Mouse (Mus musculus) kidney, embryonic 14.5 days (tissue): ENCODE measurements around the gene Tmem114. TPM values are rescaled to one million over a fixed set of nuclear protein-coding genes. Genes with fewer than 3 reads are reported as not detected.

Source experiments
- ATAC-seq: fragments of 200-750 bp; cut with Nextera tagmentation; 2 replicates; pipeline ENCODE4 v1.8.0; 2017; ENCODE audit warnings: moderate number of reproducible peaks, mild to moderate bottlenecking, moderate TSS enrichment, moderate library complexity; ENCODE audit not compliant: low FRiP score, low TSS enrichment
- H3K27ac ChIP-seq: fragments of 300-500 bp; sonication (generic); 2 replicates; pipeline ENCODE4 v1.5.1; 2014; ENCODE audit warnings: low read depth, mild to moderate bottlenecking, low read length, moderate library complexity, mixed read lengths
- H3K27me3 ChIP-seq: fragments of 300-500 bp; sonication (generic); 2 replicates; pipeline ENCODE4 v1.6.1; 2014; ENCODE audit warnings: mild to moderate bottlenecking, low read length; ENCODE audit not compliant: control insufficient read depth, insufficient read depth
- H3K36me3 ChIP-seq: fragments of 300-500 bp; sonication (generic); 2 replicates; pipeline ENCODE4 v1.6.1; 2014; ENCODE audit warnings: low read length, mixed read lengths; ENCODE audit not compliant: control insufficient read depth, insufficient read depth
- H3K4me1 ChIP-seq: fragments of 300-500 bp; sonication (generic); 2 replicates; pipeline ENCODE4 v1.6.1; 2014; ENCODE audit warnings: low read length, mixed read lengths; ENCODE audit not compliant: control insufficient read depth, insufficient read depth
- H3K4me2 ChIP-seq: fragments of 300-500 bp; sonication (generic); replicated peaks from 2 replicates; pipeline ENCODE4 v1.6.1; 2014; ENCODE audit warnings: low read depth, mild to moderate bottlenecking, low read length
- H3K4me3 ChIP-seq: fragments of 300-500 bp; sonication (generic); 2 replicates; pipeline ENCODE4 v1.5.1; 2014; ENCODE audit warnings: mild to moderate bottlenecking, low read length
- H3K9ac ChIP-seq: fragments of 300-500 bp; sonication (generic); 2 replicates; pipeline ENCODE4 v1.6.1; 2014; ENCODE audit warnings: low read depth, mild to moderate bottlenecking, low read length, moderate library complexity
- H3K9me3 ChIP-seq: fragments of 300-500 bp; sonication (generic); 2 replicates; pipeline ENCODE4 v1.6.1; 2016; ENCODE audit warnings: low read length; ENCODE audit not compliant: control insufficient read depth
- WGBS: fragments of 180-500 bp; shearing (Covaris S2); extraction: QIAGEN DNeasy Blood & Tissue Kit; methylation state at CpG from one replicate; pipeline ENCODE4 v1.1.7; 2014; 5-methylcytosine and 5-hydroxymethylcytosine counted together
- polyA plus RNA-seq: library from polyadenylated mRNA; unstranded; fragments of >200 nt; fragmentation: Nextera tagmentation; extraction: Ambion mirVana; gene quantifications from 2 replicates; pipeline ENCODE4 v1.2.1, GENCODE M21; 2014

The Tmem114 gene
- polyA plus RNA-seq, 1 experiment from 2014 or later: not detected

- no peaks in the 10 kb centered on the region for H3K4me1 ChIP-seq
- H3K4me2 ChIP-seq: no peak overlapping the region
- WGBS: 46% methylated on average over 20 of the region's 20 CpGs
These were observed 7.8 kb downstream of the Tmem114 start for GRCm38 (mm10) chr16:8417011-8417720.

GRCm38 (mm10) chr16:8415996-8416395 lies 8.9 kb downstream of the Tmem114 start:
- ATAC-seq: no peak
- 94% methylated on average over 8 of the region's 8 CpGs for WGBS

More at GRCm38 (mm10) chr16:8417011-8417720, 7.8 kb downstream of the Tmem114 start:
- no peak overlapping the region for H3K4me3 ChIP-seq
- H3K9ac ChIP-seq: no peak overlapping the region
- peaks cover 5% of the 10 kb centered on the region; the same call in 1 of the 2 replicates for H3K27me3 ChIP-seq
- H3K27ac ChIP-seq: no peak overlapping the region
- H3K36me3 ChIP-seq: no peaks in the 10 kb centered on the region
- no peaks in the 10 kb centered on the region for H3K9me3 ChIP-seq
- ATAC-seq: 0 out of 2 replicates have a peak, but pooled peaks have one; percentile 33

GRCm38 (mm10) chr16:8413441-8413840 lies 11.5 kb downstream of the Tmem114 start:
- no peak for ATAC-seq
- H3K9ac ChIP-seq: no peak overlapping the region
- no peaks in the 10 kb centered on the region for H3K9me3 ChIP-seq
- H3K4me3 ChIP-seq: no peak overlapping the region
- H3K36me3 ChIP-seq: no peaks in the 10 kb centered on the region
- WGBS: 82% methylated on average over 8 of the region's 8 CpGs
- H3K4me2 ChIP-seq: no peak overlapping the region
- no peaks in the 10 kb centered on the region for H3K27me3 ChIP-seq
- H3K4me1 ChIP-seq: no peaks in the 10 kb centered on the region
- no peak overlapping the region for H3K27ac ChIP-seq

More at GRCm38 (mm10) chr16:8415996-8416395, 8.9 kb downstream of the Tmem114 start:
- Histone ChIP-seq H3K9me3 (no peaks in the 10 kb centered on the region), H3K4me2 (no peak overlapping the region), H3K4me1 (no peaks in the 10 kb centered on the region), H3K27me3 (no peaks in the 10 kb centered on the region), H3K4me3 (no peak overlapping the region), H3K36me3 (no peaks in the 10 kb centered on the region), H3K27ac (no peak overlapping the region), H3K9ac (no peak overlapping the region)

- no peak overlapping the region for H3K9ac ChIP-seq
- no peak overlapping the region for H3K27ac ChIP-seq
- H3K4me3 ChIP-seq: no peak overlapping the region
- no peaks in the 10 kb centered on the region for H3K9me3 ChIP-seq
- no peak overlapping the region for H3K4me2 ChIP-seq
- no peaks in the 10 kb centered on the region for H3K27me3 ChIP-seq
- ATAC-seq: peak; percentile 70; the same call in 1 of the 2 replicates
- H3K4me1 ChIP-seq: no peaks in the 10 kb centered on the region
- 15% methylated on average over 7 of the region's 7 CpGs for WGBS
- H3K36me3 ChIP-seq: no peaks in the 10 kb centered on the region
These were observed 12.7 kb downstream of the Tmem114 start for GRCm38 (mm10) chr16:8412213-8412612.

GRCm38 (mm10) chr16:8409197-8409596 lies 15.7 kb downstream of the Tmem114 start:
- WGBS: 38% methylated on average over 10 of the region's 10 CpGs
- H3K4me3 ChIP-seq: no peak overlapping the region
- 0 out of 2 replicates have a peak, but pooled peaks have one; percentile 26 for ATAC-seq
- no peaks in the 10 kb centered on the region for H3K36me3 ChIP-seq
- no peaks in the 10 kb centered on the region for H3K9me3 ChIP-seq
- H3K9ac ChIP-seq: no peak overlapping the region
- H3K4me2 ChIP-seq: no peak overlapping the region
- no peaks in the 10 kb centered on the region for H3K4me1 ChIP-seq
- no peak overlapping the region for H3K27ac ChIP-seq
- H3K27me3 ChIP-seq: no peaks in the 10 kb centered on the region

GRCm38 (mm10) chr16:8406708-8407107 lies 18.2 kb downstream of the Tmem114 start:
- 0% methylated on average over 6 of the region's 6 CpGs for WGBS
- Histone ChIP-seq H3K27me3 (no peaks in the 10 kb centered on the region), H3K4me3 (no peak overlapping the region), H3K9me3 (no peaks in the 10 kb centered on the region), H3K36me3 (no peaks in the 10 kb centered on the region), H3K4me1 (no peaks in the 10 kb centered on the region), H3K9ac (no peak overlapping the region), H3K4me2 (no peak overlapping the region), H3K27ac (no peak overlapping the region)
- no peak for ATAC-seq

GRCm38 (mm10) chr16:8402663-8403062 lies 22.3 kb downstream of the Tmem114 start:
- ATAC-seq: no peak
- Histone ChIP-seq H3K4me3 (no peak overlapping the region), H3K36me3 (no peaks in the 10 kb centered on the region), H3K4me2 (no peak overlapping the region), H3K4me1 (0 out of 2 replicates have a peak, but pooled peaks cover 5% of the 10 kb centered on the region), H3K9me3 (no peaks in the 10 kb centered on the region), H3K9ac (no peak overlapping the region), H3K27ac (no peak overlapping the region), H3K27me3 (no peaks in the 10 kb centered on the region)
- 88% methylated on average over 2 of the region's 2 CpGs for WGBS

- Histone ChIP-seq H3K36me3 (no peaks in the 10 kb centered on the region), H3K9ac (no peak overlapping the region), H3K27me3 (no peaks in the 10 kb centered on the region), H3K27ac (0 out of 2 replicates have a peak overlapping the region, but pooled peaks have one; percentile 17), H3K4me3 (no peak overlapping the region), H3K4me1 (0 out of 2 replicates have a peak, but pooled peaks cover 5% of the 10 kb centered on the region), H3K9me3 (no peaks in the 10 kb centered on the region), H3K4me2 (no peak overlapping the region)
- 0 out of 2 replicates have a peak, but pooled peaks have one; percentile 26 for ATAC-seq
- WGBS: 50% methylated on average over 9 of the region's 9 CpGs
These were observed 23.6 kb downstream of the Tmem114 start for GRCm38 (mm10) chr16:8401171-8401955.

GRCm38 (mm10) chr16:8399868-8400267 lies 25.1 kb downstream of the Tmem114 start:
- Histone ChIP-seq H3K9ac (no peak overlapping the region), H3K36me3 (no peaks in the 10 kb centered on the region), H3K4me1 (0 out of 2 replicates have a peak, but pooled peaks cover 5% of the 10 kb centered on the region), H3K27me3 (no peaks in the 10 kb centered on the region), H3K4me2 (no peak overlapping the region), H3K27ac (no peak overlapping the region), H3K9me3 (no peaks in the 10 kb centered on the region), H3K4me3 (no peak overlapping the region)
- 52% methylated on average over 6 of the region's 6 CpGs for WGBS
- ATAC-seq: no peak
